Mouse (Mus musculus) embryonic facial prominence, embryonic 10.5 days (tissue): ENCODE measurements around the gene 1700013F07Rik. TPM values are rescaled to one million over a fixed set of nuclear protein-coding genes. Genes with fewer than 3 reads are reported as not detected.
"Not testable (repeated sequence)": the region's sequence is repeated elsewhere in the genome, so short reads cannot be mapped to it uniquely, and the experiment has no call there.

Source experiments
- DNase-seq: peaks from one replicate; pipeline ENCODE4 v3.0.0-alpha.2; 2017; ENCODE audit warnings: low spot score
- H3K27ac ChIP-seq: fragments of 300-500 bp; sonication (generic); replicated peaks from 2 replicates; pipeline ENCODE4 v1.5.1; 2016; ENCODE audit warnings: mild to moderate bottlenecking
- H3K27me3 ChIP-seq: fragments of 300-500 bp; sonication (generic); replicated peaks from 2 replicates; pipeline ENCODE4 v1.6.1; 2016; ENCODE audit warnings: low read depth, mild to moderate bottlenecking; ENCODE audit not compliant: poor library complexity, severe bottlenecking
- H3K36me3 ChIP-seq: fragments of 300-500 bp; sonication (generic); replicated peaks from 2 replicates; pipeline ENCODE4 v1.6.1; 2016; ENCODE audit warnings: mild to moderate bottlenecking, moderate library complexity
- H3K4me1 ChIP-seq: fragments of 300-500 bp; sonication (generic); 2 replicates; pipeline ENCODE4 v1.6.1; 2016
- H3K4me3 ChIP-seq: fragments of 300-500 bp; sonication (generic); 2 replicates; pipeline ENCODE4 v1.5.1; 2016; ENCODE audit warnings: mild to moderate bottlenecking, moderate library complexity
- H3K9me3 ChIP-seq: fragments of 300-500 bp; sonication (generic); 2 replicates; pipeline ENCODE4 v1.6.1; 2016; ENCODE audit warnings: mild to moderate bottlenecking
- WGBS: fragments of 180-500 bp; shearing (Covaris S2); methylation state at CpG from one replicate; pipeline ENCODE4 v1.1.7; 2016; 5-methylcytosine and 5-hydroxymethylcytosine counted together
- polyA plus RNA-seq: library from polyadenylated mRNA; unstranded; fragments of >200 nt; fragmentation: Nextera tagmentation; extraction: Ambion mirVana; gene quantifications from 2 replicates; pipeline ENCODE4 v1.2.1, GENCODE M21; 2016

Gene 1700013F07Rik
- polyA plus RNA-seq, 1 experiment from 2014 or later = not detected

DNA sequence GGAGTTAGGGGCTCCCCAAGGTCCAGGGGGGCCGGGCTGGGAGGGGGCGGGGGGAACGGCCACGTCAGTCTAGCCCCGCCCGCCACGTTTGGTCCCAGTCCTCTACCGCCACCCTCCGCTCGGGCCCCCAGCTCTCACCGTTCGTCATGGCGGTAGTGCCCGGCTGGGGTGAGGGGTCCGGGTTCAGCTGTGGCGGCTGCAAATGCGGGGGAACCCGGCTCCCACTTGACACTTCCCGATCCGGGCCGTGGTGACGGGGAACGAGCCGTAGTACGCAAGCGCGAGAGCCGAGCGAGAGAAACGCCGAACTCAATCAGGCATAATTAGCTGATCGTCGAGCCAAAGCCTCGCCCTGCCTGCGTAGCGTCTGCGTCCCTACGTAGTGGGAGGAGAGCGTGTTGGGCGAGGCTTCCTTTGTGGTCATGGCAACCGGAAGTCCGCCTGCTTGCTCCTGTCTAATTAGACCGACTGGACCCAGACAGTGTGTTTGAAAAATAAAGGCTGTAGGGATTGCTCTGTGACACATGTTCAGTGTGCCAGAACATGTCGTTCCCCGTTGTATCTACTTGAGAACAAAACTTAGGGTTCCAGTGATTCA is 28.3 kb downstream of the 1700013F07Rik start, which contains the start of gene Tmem167b:
TSS of gene Tmem167b (minus strand) at position 334 of the 598 bp plus-strand sequence.
- peaks cover 31% of the 10 kb centered on the region for H3K36me3 ChIP-seq

DNA sequence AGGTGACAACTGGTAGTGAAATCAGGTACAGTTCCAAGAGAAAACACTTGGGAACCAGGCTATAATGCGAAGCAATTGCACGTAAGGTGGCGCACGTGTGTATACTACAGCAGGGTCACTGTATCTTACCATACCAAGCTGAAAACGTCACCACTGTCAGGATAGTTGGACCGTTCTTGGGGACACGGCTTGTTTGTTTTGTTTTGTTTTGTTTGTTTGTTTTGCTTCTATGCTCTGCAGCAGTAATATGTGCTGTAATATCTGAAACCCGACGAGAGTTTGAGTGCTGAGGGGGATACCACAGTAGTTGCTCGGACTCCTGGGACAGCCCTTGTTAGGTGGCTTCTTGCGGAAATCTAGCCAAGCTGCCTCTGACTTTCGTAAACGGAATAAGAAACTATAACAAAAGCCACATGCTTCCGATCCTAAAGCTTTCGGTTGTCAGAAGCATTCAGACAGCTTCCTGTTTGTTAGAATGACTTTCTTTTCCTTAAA is 28.9 kb downstream of the 1700013F07Rik start:
- Histone ChIP-seq H3K4me3 (peak overlapping the region; percentile 95), H3K36me3 (peaks cover 26% of the 10 kb centered on the region), H3K4me1 (peaks cover 22% of the 10 kb centered on the region), H3K9me3 (no peaks in the 10 kb centered on the region), H3K27me3 (no peaks in the 10 kb centered on the region), H3K27ac (peak overlapping the region; percentile 95)
- WGBS = 13% methylated on average over 15 of the region's 15 CpGs
- no peak for DNase-seq

More for the DNA sequence above, 28.3 kb downstream of the 1700013F07Rik start, which contains the start of gene Tmem167b:
- Histone ChIP-seq H3K4me3 (peak within 1 kb of the TSS; percentile 95), H3K27me3 (no peaks in the 10 kb centered on the region), H3K9me3 (no peaks in the 10 kb centered on the region), H3K4me1 (peaks cover 22% of the 10 kb centered on the region), H3K27ac (peak within 1 kb of the TSS; percentile 95)
- DNase-seq = peak; percentile 96
- WGBS = under 1% methylated on average over 45 of the region's 45 CpGs

DNA sequence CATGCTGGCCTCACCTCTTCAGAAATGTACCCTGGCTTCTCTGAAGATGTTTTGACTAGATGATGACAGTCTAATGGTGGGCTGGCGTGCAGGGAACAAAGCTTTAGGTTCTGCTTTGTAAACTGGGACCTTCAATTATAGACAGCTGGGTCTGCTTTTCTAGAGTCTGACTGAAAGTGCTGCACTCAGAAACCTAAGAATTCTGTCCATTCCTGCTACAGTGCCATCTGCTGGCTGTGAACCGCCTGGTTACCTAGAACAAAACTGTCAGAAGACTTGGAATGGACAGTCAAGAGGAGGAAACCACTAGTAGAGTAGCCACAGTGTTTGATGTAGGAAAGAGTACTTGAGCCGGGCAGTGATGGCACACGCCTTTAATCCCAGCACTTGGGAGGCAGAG is 29.4 kb downstream of the 1700013F07Rik start:
- no peaks in the 10 kb centered on the region for H3K27me3 ChIP-seq
- H3K4me3 ChIP-seq = peak overlapping the region; percentile 95
- WGBS = 6% methylated on average over 4 of the region's 4 CpGs
- peak overlapping the region; percentile 95 for H3K27ac ChIP-seq
- H3K36me3 ChIP-seq = peaks cover 21% of the 10 kb centered on the region
- H3K4me1 ChIP-seq = peaks cover 22% of the 10 kb centered on the region
- no peaks in the 10 kb centered on the region for H3K9me3 ChIP-seq
- DNase-seq = peak; percentile 83

DNA sequence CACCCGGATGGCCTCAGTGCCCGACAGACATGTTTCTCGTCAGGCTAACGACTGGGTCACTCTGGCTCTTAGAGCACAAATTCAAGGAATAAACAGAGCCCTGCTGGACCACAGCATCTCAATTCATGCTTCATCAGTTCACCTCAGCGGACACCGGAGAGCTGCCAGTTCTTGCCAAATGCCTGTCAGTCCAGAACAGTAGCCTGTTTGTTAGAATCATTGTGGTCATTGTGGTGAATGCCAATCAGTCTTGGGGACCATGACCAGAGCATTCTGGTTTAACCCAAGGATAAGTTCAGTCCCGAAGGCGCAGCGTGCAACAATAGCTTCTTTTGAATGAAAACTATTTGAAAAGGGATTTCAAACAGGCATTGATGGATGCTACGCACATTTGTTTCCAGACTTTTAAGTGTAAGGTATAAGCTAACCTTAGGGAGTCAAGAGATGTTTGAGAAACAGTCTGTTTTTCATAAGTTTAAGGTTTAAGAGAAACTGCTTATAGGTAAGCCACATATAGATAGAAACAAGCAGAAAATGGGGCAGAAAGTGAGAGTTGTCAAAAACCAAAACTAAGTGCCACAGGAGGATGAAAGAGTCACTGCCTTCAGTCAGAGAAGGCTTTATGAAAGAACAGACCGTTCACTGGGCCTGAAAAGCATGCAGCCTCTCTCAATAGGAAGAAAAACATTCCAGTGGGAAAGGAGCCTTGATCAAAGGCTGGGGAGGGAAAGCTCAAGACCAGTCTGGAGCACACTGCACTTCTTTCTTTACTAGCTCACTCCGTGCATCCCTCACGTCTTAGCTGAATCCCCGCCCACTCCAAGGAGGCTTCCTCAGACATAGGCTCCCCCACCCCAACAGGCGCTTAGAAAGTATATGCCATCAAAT is 34.3 kb downstream of the 1700013F07Rik start:
- H3K4me3 ChIP-seq = no peak overlapping the region
- H3K27ac ChIP-seq = peak overlapping the region; percentile 37
- H3K9me3 ChIP-seq = no peaks in the 10 kb centered on the region
- H3K27me3 ChIP-seq = no peaks in the 10 kb centered on the region
- peaks cover 21% of the 10 kb centered on the region for H3K4me1 ChIP-seq
- H3K36me3 ChIP-seq = no peaks in the 10 kb centered on the region
- 21% methylated on average over 15 of the region's 15 CpGs for WGBS
- DNase-seq = peak; percentile 24

DNA sequence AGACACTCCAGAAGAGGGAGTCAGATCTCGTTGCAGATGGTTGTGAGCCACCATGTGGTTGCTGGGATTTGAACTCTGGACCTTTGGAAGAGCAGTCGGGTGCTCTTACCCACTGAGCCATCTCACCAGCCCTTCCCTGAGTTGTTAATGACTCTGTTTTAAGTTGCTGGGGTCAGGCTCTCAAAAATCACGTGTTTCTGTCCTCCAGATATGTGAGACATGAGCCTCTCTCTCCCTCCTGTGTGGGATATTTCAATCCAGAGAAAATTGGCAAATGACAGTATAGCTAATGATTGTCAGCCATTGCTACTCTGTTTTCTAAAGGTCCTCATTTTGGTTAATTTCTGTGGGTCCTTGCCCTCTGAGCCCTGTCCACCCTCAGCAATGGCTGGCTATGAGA is 35.7 kb downstream of the 1700013F07Rik start:
- not testable (repeated sequence) for H3K36me3 ChIP-seq, H3K9me3 ChIP-seq, H3K27ac ChIP-seq, H3K27me3 ChIP-seq, H3K4me3 ChIP-seq, DNase-seq
- H3K4me1 ChIP-seq = peaks cover 26% of the 10 kb centered on the region
- WGBS = 60% methylated on average over 3 of the region's 3 CpGs

DNA sequence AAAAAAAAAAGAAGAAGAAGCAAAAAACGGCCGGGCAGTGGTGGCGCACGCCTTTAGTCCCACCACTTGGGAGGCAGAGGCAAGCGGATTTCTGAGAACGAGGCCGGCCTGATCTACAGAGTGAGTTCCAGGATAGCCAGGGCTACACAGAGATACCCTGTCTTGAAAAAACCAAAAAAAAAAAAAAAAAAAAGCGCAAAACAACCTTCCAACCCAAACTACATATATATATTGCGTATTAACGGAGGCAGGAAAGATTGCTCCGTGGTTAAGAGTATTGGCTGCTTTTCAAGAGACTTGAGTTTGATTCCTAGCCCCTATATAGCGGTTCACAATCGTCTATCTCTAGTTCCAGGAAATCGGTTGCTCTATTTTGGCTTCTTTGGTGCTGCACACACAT is 36.9 kb downstream of the 1700013F07Rik start:
- Histone ChIP-seq H3K27me3 (no peaks in the 10 kb centered on the region), H3K36me3 (no peaks in the 10 kb centered on the region), H3K4me3 (peak overlapping the region; percentile 75; the same call in 1 of the 2 replicates), H3K4me1 (peaks cover 26% of the 10 kb centered on the region), H3K27ac (no peak overlapping the region), H3K9me3 (no peaks in the 10 kb centered on the region)
- WGBS = 87% methylated on average over 14 of the region's 14 CpGs
- DNase-seq = no peak

DNA sequence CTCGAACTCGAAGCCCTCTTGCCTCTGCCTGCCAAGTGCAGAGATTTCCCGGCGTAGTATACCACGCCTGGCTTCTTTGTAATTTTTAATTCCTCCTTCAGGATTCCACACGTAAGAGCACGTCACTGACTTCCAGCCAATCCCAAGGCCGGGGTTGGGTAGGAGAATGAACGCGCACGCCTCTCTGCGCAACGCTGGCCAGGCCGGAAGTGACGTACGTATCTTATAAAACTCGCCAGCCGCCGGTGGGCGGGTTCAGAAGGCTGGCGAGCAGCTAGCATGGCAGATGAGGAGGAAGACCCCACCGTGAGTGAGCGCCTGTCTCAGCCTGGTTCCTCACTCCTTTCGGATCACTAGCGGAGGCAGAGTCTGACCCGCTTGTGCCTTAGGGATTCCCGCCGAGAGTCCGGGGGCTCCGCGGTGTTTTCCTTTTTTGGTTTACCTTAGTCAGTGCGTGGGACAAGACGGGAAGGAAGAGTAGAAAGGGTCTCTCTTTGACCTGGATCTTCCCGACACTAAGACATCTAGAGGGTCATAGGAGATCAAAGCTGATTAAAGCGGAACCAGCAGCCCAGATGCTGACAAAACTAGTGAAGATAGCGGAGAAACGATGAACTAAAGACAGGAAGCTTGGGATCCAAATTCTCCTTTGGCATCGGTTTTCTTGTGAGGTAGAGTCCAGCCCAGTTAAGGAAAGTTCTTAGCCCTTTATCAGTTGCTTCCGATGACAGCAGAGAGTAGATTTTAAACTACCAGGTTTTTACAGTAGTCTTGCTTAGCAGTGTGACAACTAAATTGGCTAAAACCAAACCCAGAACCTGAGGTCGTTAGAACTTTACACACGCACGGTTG is 37.7 kb downstream of the 1700013F07Rik start, which contains the start of gene Taf13:
TSS of gene Taf13 (plus strand) at position 256 of the 852 bp plus-strand sequence.
- Histone ChIP-seq H3K36me3 (peaks cover 6% of the 10 kb centered on the region), H3K27ac (peak within 1 kb of the TSS; percentile 84), H3K9me3 (no peaks in the 10 kb centered on the region), H3K4me3 (peak within 1 kb of the TSS; percentile 75), H3K27me3 (no peaks in the 10 kb centered on the region), H3K4me1 (peaks cover 26% of the 10 kb centered on the region)
- DNase-seq = peak; percentile 96
- WGBS = 3% methylated on average over 42 of the region's 42 CpGs

DNA sequence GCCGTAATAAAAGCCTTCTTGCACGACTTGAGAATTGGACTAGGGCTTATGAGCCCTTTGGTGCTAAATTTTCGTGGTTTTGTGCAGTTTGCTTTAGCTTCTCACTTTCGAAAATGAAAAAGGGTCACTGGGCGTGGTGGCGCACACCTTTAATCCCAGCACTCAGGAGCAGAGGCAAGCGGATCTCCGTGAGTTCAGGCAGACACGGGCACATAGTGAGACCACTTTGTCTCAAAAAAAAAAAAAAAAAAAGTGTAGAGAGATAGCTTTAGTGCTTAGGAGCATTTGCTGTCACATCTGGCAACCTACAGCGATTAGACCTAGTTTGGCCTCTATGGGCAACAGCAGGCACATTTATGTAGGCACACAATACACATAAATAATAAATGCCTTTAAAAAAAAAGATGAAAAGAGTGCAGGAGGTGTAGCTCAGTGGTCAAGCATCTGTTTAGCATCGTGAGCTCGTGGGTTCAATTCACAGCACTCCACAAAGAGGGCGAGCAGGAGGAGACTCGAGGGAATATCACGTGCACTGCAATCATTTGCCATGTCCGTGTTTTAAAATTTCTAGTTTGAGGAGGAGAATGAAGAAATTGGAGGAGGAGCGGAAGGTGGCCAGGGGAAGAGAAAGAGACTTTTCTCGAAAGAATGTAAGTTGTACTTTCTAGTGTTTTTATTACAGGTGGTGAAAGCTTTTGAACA is 38.5 kb downstream of the 1700013F07Rik start:
- no peak for DNase-seq
- peak overlapping the region; percentile 84 for H3K27ac ChIP-seq

DNA sequence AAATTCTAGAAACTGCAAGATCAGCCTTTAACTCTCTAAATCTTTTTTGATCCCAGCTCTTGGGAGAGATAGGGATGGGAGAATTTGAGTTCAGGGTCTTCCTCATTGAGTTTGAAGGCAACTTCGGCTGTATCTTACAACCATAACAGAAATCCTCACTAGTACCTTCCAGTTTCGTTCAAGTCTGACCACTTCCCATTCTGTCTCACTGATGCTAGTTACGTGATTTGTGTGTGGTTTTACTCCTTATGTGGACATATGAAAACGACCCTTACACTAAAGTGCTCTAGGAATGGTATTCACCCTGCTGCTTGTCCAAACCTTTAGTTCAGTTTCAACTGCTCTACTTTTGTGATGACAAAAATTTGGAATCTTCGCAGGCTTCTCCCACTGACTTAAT is 40.1 kb downstream of the 1700013F07Rik start:
- no peaks in the 10 kb centered on the region for H3K27me3 ChIP-seq
- WGBS = 92% methylated on average over 5 of the region's 5 CpGs
- no peak for DNase-seq
- peaks cover 28% of the 10 kb centered on the region for H3K36me3 ChIP-seq
- H3K4me3 ChIP-seq = no peak overlapping the region
- H3K9me3 ChIP-seq = no peaks in the 10 kb centered on the region
- peaks cover 21% of the 10 kb centered on the region for H3K4me1 ChIP-seq
- no peak overlapping the region for H3K27ac ChIP-seq

More for the DNA sequence above, 38.5 kb downstream of the 1700013F07Rik start:
- H3K27me3 ChIP-seq = no peaks in the 10 kb centered on the region
- H3K9me3 ChIP-seq = no peaks in the 10 kb centered on the region
- WGBS = 55% methylated on average over 18 of the region's 18 CpGs
- peaks cover 26% of the 10 kb centered on the region for H3K4me1 ChIP-seq
- peak overlapping the region; percentile 75 for H3K4me3 ChIP-seq
- H3K36me3 ChIP-seq = peaks cover 12% of the 10 kb centered on the region

DNA sequence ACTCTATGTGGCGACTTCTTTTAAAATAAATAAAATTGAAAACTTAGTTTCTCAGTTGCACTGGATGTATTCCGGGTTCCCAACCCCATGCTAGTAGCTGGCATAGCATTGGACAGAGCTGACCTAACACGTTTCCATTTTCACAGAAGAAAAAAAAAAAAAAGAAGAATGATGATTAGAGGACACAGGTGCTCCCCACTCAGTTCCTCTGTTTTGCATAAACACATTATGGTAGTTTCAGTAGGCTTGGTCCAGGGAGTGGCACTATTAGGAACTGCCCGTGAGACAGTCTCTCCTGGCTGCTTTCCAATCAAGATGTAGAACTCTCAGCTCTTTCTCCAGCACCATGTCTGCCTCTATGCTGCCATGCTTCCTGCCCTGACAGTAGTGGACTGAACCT is 50.6 kb downstream of the 1700013F07Rik start:
- H3K4me1 ChIP-seq = no peaks in the 10 kb centered on the region
- H3K36me3 ChIP-seq = peaks cover 8% of the 10 kb centered on the region
- WGBS = 84% methylated on average over 4 of the region's 4 CpGs
- no peak overlapping the region for H3K27ac ChIP-seq
- H3K27me3 ChIP-seq = no peaks in the 10 kb centered on the region
- DNase-seq = no peak
- H3K4me3 ChIP-seq = no peak overlapping the region
- no peaks in the 10 kb centered on the region for H3K9me3 ChIP-seq

DNA sequence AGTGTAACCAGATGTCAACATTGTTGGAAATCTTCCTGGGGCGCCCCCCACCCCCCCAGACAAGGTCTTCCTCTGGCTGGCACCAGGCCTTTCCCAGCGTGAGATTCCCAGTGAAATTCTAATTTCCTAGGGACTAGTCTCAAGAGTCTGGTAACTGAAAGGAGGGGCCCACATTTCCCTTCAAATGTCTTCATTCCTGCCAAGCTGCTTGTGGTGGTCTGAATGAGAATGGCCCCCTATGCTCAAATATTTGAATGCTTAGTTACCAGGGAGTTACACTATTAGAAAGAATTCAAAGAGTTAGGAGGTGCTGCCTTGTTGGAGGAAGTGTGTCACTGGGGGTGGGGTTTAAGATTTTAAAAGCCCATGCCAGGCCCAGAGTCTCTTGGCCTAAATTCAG is 54.5 kb downstream of the 1700013F07Rik start:
- Histone ChIP-seq H3K36me3 (0 out of 2 replicates have a peak, but pooled peaks cover 2% of the 10 kb centered on the region), H3K27me3 (no peaks in the 10 kb centered on the region), H3K4me3 (no peak overlapping the region), H3K9me3 (no peaks in the 10 kb centered on the region), H3K4me1 (peaks cover 12% of the 10 kb centered on the region), H3K27ac (no peak overlapping the region)
- WGBS = 44% methylated on average over 2 of the region's 2 CpGs
- no peak for DNase-seq
